8 mouse cellular contexts compared by ENCODE assay signal in genomic region chr5:100414474-100415196, GRCm38 (mm10). TPM values are rescaled to one million over a fixed set of nuclear protein-coding genes. Genes with fewer than 3 reads are reported as not detected.
DNase-seq lines count a peak whose midpoint lies in the region; ATAC-seq and TF ChIP-seq lines count a peak whose summit lies in the region.

No protein-coding gene starts in this region.

- H3K4me3 ChIP-seq in kidney, embryonic 14.5 days (ENCODE audit: low read length): peak overlapping the region; percentile 77
- H3K4me3 ChIP-seq in embryonic facial prominence, embryonic 12.5 days: peak overlapping the region; percentile 91
- H3K4me3 ChIP-seq in intestine, embryonic 15.5 days (replicated peaks): peak overlapping the region; percentile 93
- peak overlapping the region; percentile 73; the same call in 1 of the 2 replicates for H3K4me3 ChIP-seq in midbrain, postnatal 0 days (ENCODE audit: low read depth, low read length)

- H3K4me2 ChIP-seq in kidney, embryonic 14.5 days (replicated peaks; ENCODE audit: low read depth, low read length): peak overlapping the region; percentile 66
- peak overlapping the region; percentile 46 for H3K4me2 ChIP-seq in embryonic facial prominence, embryonic 12.5 days (replicated peaks)
- H3K4me2 ChIP-seq in intestine, embryonic 15.5 days (replicated peaks): peak overlapping the region; percentile 60
- H3K4me2 ChIP-seq in midbrain, postnatal 0 days (ENCODE audit: low read depth, low read length, poor library complexity, severe bottlenecking): peak overlapping the region; percentile 70

- 32% methylated on average over 11 of the region's 11 CpGs for WGBS in kidney, embryonic 14.5 days
- WGBS in embryonic facial prominence, embryonic 12.5 days: 59% methylated on average over 11 of the region's 11 CpGs
- 34% methylated on average over 11 of the region's 11 CpGs for WGBS in intestine, embryonic 15.5 days
- 75% methylated on average over 11 of the region's 11 CpGs for WGBS in midbrain, postnatal 0 days

- no peaks in the 10 kb centered on the region for H3K9me3 ChIP-seq in kidney, embryonic 14.5 days (ENCODE audit: control insufficient read depth, low read length)
- H3K9me3 ChIP-seq in embryonic facial prominence, embryonic 12.5 days: no peaks in the 10 kb centered on the region
- no peaks in the 10 kb centered on the region for H3K9me3 ChIP-seq in intestine, embryonic 15.5 days
- no peaks in the 10 kb centered on the region for H3K9me3 ChIP-seq in midbrain, postnatal 0 days (ENCODE audit: low read length)

- no peak for TF ChIP-seq CTCF in midbrain, postnatal 0 days (IDR thresholded peaks at IDR 0.05)

- no peaks in the 10 kb centered on the region for H3K27me3 ChIP-seq in kidney, embryonic 14.5 days (ENCODE audit: control insufficient read depth, insufficient read depth, low read length)
- H3K27me3 ChIP-seq in embryonic facial prominence, embryonic 12.5 days: no peaks in the 10 kb centered on the region
- no peaks in the 10 kb centered on the region for H3K27me3 ChIP-seq in intestine, embryonic 15.5 days (replicated peaks)
- H3K27me3 ChIP-seq in midbrain, postnatal 0 days (ENCODE audit: insufficient read depth, low read length): no peaks in the 10 kb centered on the region

- H3K36me3 ChIP-seq in kidney, embryonic 14.5 days (ENCODE audit: control insufficient read depth, insufficient read depth, low read length): peaks cover 9% of the 10 kb centered on the region
- H3K36me3 ChIP-seq in embryonic facial prominence, embryonic 12.5 days: peaks cover 12% of the 10 kb centered on the region
- H3K36me3 ChIP-seq in intestine, embryonic 15.5 days: 0 out of 2 replicates have a peak, but pooled peaks cover 7% of the 10 kb centered on the region
- H3K36me3 ChIP-seq in midbrain, postnatal 0 days (ENCODE audit: insufficient read depth, low read length): peaks cover 12% of the 10 kb centered on the region

- DNase-seq in kidney, postnatal 14 days: no peak
- DNase-seq in midbrain, postnatal 0 days (ENCODE audit: low spot score): no peak
- no peak for DNase-seq in ovary, adult 18-20 months (ENCODE audit: low spot score)
- no peak for DNase-seq in adrenal gland, postnatal 25 days
- no peak for DNase-seq in adrenal gland, adult 8-10 months

- no peak overlapping the region for H3K27ac ChIP-seq in kidney, embryonic 14.5 days (ENCODE audit: low read depth, low read length)
- no peak overlapping the region for H3K27ac ChIP-seq in embryonic facial prominence, embryonic 12.5 days
- no peak overlapping the region for H3K27ac ChIP-seq in intestine, embryonic 15.5 days
- no peak overlapping the region for H3K27ac ChIP-seq in midbrain, postnatal 0 days (ENCODE audit: low read depth, low read length)

- ATAC-seq in kidney, embryonic 14.5 days (ENCODE audit: low FRiP score, low TSS enrichment): no peak
- no peak for ATAC-seq in embryonic facial prominence, embryonic 12.5 days (ENCODE audit: insufficient number of reproducible peaks, insufficient read depth, low FRiP score, low TSS enrichment)
- no peak for ATAC-seq in intestine, embryonic 15.5 days
- ATAC-seq in midbrain, postnatal 0 days (ENCODE audit: low FRiP score): no peak

- H3K4me1 ChIP-seq in kidney, embryonic 14.5 days (ENCODE audit: control insufficient read depth, insufficient read depth, low read length): peaks cover 18% of the 10 kb centered on the region
- peaks cover 11% of the 10 kb centered on the region; the same call in 1 of the 2 replicates for H3K4me1 ChIP-seq in embryonic facial prominence, embryonic 12.5 days
- H3K4me1 ChIP-seq in intestine, embryonic 15.5 days (replicated peaks): peaks cover 18% of the 10 kb centered on the region
- H3K4me1 ChIP-seq in midbrain, postnatal 0 days (ENCODE audit: insufficient read depth, low read length): peaks cover 7% of the 10 kb centered on the region; the same call in 1 of the 2 replicates

- H3K9ac ChIP-seq in kidney, embryonic 14.5 days (ENCODE audit: low read depth, low read length): peak overlapping the region; percentile 84
- peak overlapping the region; percentile 31; the same call in 1 of the 2 replicates for H3K9ac ChIP-seq in embryonic facial prominence, embryonic 12.5 days
- peak overlapping the region; percentile 83 for H3K9ac ChIP-seq in intestine, embryonic 15.5 days
- no peak overlapping the region for H3K9ac ChIP-seq in midbrain, postnatal 0 days (replicated peaks; ENCODE audit: low read length, poor library complexity, severe bottlenecking)

RNA-seq across cellular contexts. Expression of gene Sec31a, which starts 1.4 kb away (rescaled TPM):
- polyA plus RNA-seq in kidney, embryonic 14.5 days (2014; fragmentation: Nextera tagmentation; extraction: Ambion mirVana): 111 and 163 TPM in 2 replicates
- polyA plus RNA-seq in embryonic facial prominence, embryonic 12.5 days (2016; fragmentation: Nextera tagmentation; extraction: Ambion mirVana): 156 TPM in 2 replicates
- 179 and 181 TPM in 2 replicates for polyA plus RNA-seq in intestine, embryonic 15.5 days (2015; fragmentation: Nextera tagmentation; extraction: Ambion mirVana)
- 148 and 227 TPM in 2 replicates for total RNA-seq in midbrain, postnatal 0 days (2014; rRNA removed)
- polyA plus RNA-seq in midbrain, postnatal 0 days (2015; fragmentation: Nextera tagmentation; extraction: Ambion mirVana): 79.6 and 85.0 TPM in 2 replicates
- total RNA-seq in adrenal gland, postnatal 25 days (2021): 156 and 198 TPM in 2 replicates
- total RNA-seq in adrenal gland, adult 8-10 months (2022): 100 to 1,000 TPM; 160 to 183 (median 173) TPM
